Mouse (Mus musculus) megakaryocyte progenitor cell, adult 5-6 weeks (primary cell): ENCODE results near the gene Snurf. TPM values are rescaled to one million over a fixed set of nuclear protein-coding genes. Genes with fewer than 3 reads are reported as not detected.

Source experiments
- ATAC-seq: replicated peaks from 2 replicates; pipeline ENCODE4 v1.8.0; 2016; ENCODE audit warnings: mild to moderate bottlenecking, moderate TSS enrichment, inconsistent platforms; ENCODE audit not compliant: poor library complexity
- total RNA-seq, 2 experiments: library from RNA; stranded (forward) in 1 of 2; stranded (reverse) in 1 of 2; fragments of 157-497, 149-512 nt in 1 of 2; fragments of 200-1000 nt in 1 of 2; gene quantifications; 2 replicates each; pipeline versions ENCODE4 v1.2.3 to v1.2.4; 2015 to 2017

Gene Snurf
- total RNA-seq (2015) (not detected in 2 replicates), total RNA-seq (2017) (not detected in 2 replicates)

GRCm38 (mm10) chr7:60004606-60005330 is at the start of gene Snurf, which contains the start of gene Gm38393:
Gene Snurf, minus strand, starts transcription at chr7:60005049.
Gene Gm38393, minus strand, starts transcription at chr7:60005064.
- no peak for ATAC-seq

GRCm38 (mm10) chr7:60047481-60048201 is 42.8 kb upstream of the Snurf start:
- no peak for ATAC-seq

GRCm38 (mm10) chr7:60013186-60013585 is 8.3 kb upstream of the Snurf start:
- no peak for ATAC-seq

- ATAC-seq = no peak
Measured at GRCm38 (mm10) chr7:60007727-60008360, 3.0 kb upstream of the Snurf start.

GRCm38 (mm10) chr7:60006262-60006661 is 1.4 kb upstream of the Snurf start:
- ATAC-seq = no peak

GRCm38 (mm10) chr7:60003921-60004605 is 786 bp downstream of the Snurf start:
- no peak for ATAC-seq

GRCm38 (mm10) chr7:60003006-60003865 is 1.6 kb downstream of the Snurf start:
- no peak for ATAC-seq

- ATAC-seq = no peak
Measured at GRCm38 (mm10) chr7:59978646-59979045, 26.2 kb downstream of the Snurf start.

Other genes starting within 250 kb of the Snurf start
- gene Gm38393, start within 50 bp of the Snurf start, total RNA-seq (2015) = not detected in 2 replicates
- not detected in 2 replicates for gene Gm38393, start within 50 bp of the Snurf start, total RNA-seq (2017)
- not detected in 2 replicates for gene Snrpn, start 135.2 kb upstream of the Snurf start, total RNA-seq (2015)
- gene Snrpn, start 135.2 kb upstream of the Snurf start, total RNA-seq (2017) = not detected in 2 replicates